Mouse (Mus musculus): ENCODE data around the gene Ccdc180.

GRCm38 (mm10) chr4:45909924-45910323, 19.8 kb downstream of the Ccdc180 start:
- TF ChIP-seq CTCF (IDR thresholded peaks at IDR 0.05; ENCODE audit: low read depth), result no peak
- TF ChIP-seq EP300 (IDR thresholded peaks at IDR 0.05; ENCODE audit: low read depth), result no peak

Measured in liver, embryonic 14.5 days (tissue).